Mouse (Mus musculus): ENCODE results near the gene Pdk2.
A peak's percentile ranks its signal among the peaks of the same experiment; 100 is the strongest.

The Pdk2 gene

GRCm38 (mm10) chr11:95041139-95041609 lies at the start of gene Pdk2:
Pdk2 (minus strand) TSS chr11:95041354.
- DNase-seq (ENCODE audit: low spot score) = peak; percentile 91

- no peak for DNase-seq (ENCODE audit: low spot score)
Observed at GRCm38 (mm10) chr11:95088857-95089779, 48.0 kb upstream of the Pdk2 start.

- no peak for DNase-seq (ENCODE audit: low spot score)
Observed at GRCm38 (mm10) chr11:95088286-95088685, 47.1 kb upstream of the Pdk2 start.

DNA sequence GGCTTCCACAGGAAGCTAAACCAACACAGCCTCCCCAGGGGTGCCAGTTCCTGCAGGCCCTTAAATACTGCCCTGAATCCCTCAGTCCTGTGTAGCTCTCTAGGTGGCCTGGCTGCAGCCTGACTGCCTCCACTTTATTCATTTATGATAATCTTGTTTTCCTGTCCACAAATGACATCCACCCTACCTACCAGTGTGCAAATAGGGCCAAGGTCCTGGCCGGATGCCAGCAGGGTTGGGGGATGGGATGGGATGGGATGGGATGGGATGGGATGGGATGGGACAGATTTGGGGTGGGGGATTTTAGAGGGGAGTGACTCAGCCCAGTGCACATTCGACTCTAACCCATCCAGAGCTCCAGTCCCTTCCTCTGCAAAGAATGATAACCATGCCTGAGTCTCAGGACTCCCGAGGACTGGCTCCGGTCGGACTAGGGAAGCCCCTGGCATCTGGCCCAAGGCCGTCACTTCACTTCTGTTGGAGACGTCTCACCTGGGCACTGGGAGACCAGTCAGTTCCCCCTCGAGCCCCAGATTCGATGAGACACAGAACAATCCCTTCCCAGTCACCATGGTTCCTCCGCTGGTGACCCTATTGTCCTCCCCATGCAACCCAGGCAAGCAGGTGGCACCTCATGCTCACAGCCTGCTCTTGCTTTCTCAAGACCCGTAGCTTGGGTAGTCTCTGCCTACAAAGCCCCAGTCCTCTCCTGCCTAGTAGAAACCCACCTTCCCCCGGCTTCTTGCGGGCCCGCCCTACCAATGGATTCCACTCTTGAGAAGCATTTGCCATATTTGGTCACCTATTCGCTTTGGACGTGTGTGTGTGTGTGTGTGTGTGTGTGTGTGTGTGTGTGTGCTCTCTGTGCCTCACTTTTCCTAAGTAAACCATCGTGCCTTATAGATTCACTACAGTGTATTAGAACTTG lies 46.4 kb upstream of the Pdk2 start:
- no peak for DNase-seq (ENCODE audit: low spot score)

GRCm38 (mm10) chr11:95086229-95086628 lies 45.1 kb upstream of the Pdk2 start:
- DNase-seq (ENCODE audit: low spot score) = no peak

- DNase-seq (ENCODE audit: low spot score) = no peak
Observed at GRCm38 (mm10) chr11:95085710-95086109, 44.6 kb upstream of the Pdk2 start.

DNA sequence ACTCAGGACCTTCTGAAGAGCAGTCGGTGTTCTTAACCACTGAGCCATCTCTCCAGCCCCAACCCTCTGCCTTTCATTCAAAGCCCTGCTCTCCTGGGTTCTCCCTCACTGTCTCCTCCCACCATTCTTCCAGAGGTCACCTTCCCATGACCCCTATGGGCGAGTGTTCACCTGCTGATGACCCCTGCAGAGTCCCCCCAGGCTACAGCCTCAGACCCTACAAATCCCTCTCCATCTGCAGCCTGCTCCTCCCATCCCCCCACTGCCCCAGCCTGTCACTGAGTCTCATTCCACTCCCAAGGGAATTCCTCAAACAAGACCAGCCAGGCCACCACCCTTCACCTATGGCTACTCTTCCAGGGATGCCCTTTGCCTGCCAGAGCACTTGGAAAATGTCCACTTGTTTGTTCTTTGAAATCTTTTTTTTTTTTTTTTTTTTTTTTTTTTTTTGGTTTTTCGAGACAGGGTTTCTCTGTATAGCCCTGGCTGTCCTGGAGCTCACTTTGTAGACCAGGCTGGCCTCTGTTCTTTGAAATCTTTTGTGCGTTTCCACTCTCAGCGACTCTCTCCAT lies 43.7 kb upstream of the Pdk2 start:
- DNase-seq (ENCODE audit: low spot score) = no peak

GRCm38 (mm10) chr11:95084175-95084574 lies 43.0 kb upstream of the Pdk2 start:
- DNase-seq (ENCODE audit: low spot score) = no peak

DNA sequence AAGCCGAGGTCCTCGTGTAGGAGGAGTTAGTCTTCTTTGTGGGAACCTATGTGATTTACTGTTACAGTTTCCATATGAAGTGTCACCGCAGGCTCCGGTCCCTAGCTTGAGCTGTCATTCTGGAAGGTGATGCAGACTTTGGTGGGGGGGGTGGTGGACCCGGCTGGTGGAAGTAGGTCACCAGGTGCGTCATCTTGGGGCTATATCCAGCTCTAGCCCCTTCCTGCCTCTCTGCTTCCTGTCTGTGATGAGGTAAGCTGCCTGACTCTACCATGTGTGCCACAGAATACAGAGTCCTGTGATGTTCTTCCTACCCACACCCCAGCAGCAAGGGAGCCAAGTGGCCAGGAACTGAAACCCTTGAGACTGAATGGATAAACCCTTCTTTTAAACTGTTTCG lies 41.7 kb upstream of the Pdk2 start:
- no peak for DNase-seq (ENCODE audit: low spot score)

- DNase-seq (ENCODE audit: low spot score) = no peak
Observed at GRCm38 (mm10) chr11:95080783-95081182, 39.6 kb upstream of the Pdk2 start.

- DNase-seq (ENCODE audit: low spot score) = no peak
Observed at GRCm38 (mm10) chr11:95079256-95079875, 38.2 kb upstream of the Pdk2 start.

GRCm38 (mm10) chr11:95077956-95078355 lies 36.8 kb upstream of the Pdk2 start:
- no peak for DNase-seq (ENCODE audit: low spot score)

- DNase-seq (ENCODE audit: low spot score) = peak; percentile 52
Observed at GRCm38 (mm10) chr11:95076536-95077111, 35.5 kb upstream of the Pdk2 start, which contains the start of gene Itga3. Itga3 (minus strand) TSS chr11:95076801.

DNA sequence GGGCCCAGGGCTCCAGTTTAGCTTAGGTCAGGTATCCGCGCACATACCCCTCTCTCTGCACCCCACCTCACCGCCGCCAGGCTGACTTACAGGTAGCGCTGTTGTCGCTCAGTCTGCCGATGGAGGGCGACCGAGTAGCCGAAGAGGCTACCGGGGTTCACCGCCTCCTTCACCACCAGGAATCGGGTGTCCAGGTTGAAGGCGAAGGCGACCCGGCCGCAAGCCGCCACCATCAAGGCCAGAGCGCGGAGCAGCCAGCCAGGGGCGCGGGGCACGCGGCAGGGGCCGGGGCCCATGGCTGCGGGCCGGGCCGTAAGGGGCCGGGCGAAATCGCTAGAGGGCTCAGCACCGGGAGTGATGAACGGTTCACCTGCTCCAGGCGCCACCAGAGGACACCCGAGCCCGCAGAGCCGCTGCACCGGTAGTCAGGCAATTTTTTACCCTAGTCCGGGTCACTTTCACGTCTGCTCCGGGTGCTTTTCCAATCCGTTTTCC lies 34.9 kb upstream of the Pdk2 start:
- DNase-seq (ENCODE audit: low spot score) = no peak

DNA sequence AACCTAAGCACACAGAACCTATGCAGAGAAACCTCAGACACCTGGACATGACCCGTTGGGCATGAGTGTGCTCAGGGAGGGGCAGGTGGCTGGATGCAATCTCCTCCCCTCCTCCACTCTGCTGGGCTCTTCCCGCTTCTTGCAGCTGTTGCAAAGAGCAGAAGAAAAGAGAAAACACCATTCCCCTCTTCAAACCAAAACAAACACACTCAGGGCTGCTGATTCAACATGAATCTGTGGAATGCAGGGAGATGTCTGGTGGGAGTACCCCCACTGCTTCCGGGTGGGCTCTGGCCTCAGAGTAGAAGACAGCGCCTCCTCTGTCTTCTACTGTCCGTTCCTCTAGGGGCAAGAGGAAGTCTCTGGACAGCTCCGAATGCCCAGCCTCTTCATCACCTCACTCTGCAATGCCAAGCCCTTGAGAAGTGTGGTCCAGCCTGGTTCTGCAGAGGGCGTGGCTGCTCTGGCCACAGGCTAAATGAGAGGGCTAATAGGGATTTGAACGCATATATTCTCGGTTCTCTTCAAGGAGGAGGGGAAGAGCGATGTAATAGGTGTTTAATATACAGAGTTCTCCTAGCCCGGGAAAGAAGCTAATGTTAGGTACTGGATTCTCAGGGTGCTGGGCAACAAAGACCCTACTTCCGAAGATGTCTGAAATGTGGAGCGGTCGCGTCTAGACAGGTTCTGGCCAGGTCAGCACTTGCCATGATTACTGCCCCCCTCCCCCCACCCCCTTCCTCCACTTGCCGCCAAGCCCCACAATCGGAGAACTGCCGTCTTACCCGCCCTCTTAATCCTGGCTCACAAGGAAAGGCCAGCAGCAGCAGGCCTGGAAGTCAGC lies 34.3 kb upstream of the Pdk2 start:
- DNase-seq (ENCODE audit: low spot score) = no peak

- DNase-seq (ENCODE audit: low spot score) = no peak
Observed at GRCm38 (mm10) chr11:95074694-95075093, 33.5 kb upstream of the Pdk2 start.

DNA sequence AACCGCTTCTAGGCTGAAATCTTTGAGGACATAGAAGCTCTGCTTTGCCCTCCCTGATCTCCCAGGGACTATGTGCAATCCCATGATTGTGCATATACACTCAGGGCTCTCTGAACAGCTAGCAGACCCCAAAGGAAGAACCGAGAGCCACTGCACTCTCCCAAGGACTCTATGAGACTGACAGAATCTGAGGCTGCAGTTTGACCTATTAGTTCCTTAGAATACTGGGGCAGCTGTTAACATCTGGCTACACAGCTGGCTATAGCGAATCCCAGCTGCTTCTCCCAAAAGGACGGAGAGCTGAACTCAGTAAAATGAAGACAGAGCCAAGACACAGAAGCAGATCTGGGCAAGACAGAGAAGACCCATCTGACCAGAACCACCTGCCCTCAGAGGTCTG lies 32.7 kb upstream of the Pdk2 start:
- no peak for DNase-seq (ENCODE audit: low spot score)

GRCm38 (mm10) chr11:95072804-95073203 lies 31.6 kb upstream of the Pdk2 start:
- DNase-seq (ENCODE audit: low spot score) = no peak

DNA sequence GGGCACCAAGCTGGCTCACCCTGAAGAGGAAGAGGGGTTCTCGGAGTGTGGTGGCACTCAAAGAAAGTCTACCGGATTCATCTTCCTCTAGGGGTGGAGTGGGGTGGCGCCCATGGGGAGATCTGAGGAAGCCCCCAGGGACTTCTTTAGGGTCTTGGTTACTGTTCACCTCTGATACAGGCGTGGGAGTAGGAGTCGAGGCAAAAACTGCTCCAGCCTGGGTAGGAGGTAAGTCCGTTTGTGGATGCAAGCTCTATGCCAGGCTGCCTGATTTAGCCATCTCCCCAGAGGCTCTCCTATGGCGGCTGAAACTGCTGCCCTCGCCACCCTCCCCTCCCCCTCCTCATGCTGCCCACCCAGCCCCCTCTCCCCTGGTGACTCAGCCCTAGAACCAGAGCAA lies 31.0 kb upstream of the Pdk2 start:
- no peak for DNase-seq (ENCODE audit: low spot score)

- DNase-seq (ENCODE audit: low spot score) = no peak
Observed at GRCm38 (mm10) chr11:95071266-95071665, 30.1 kb upstream of the Pdk2 start.

All from ovary, postnatal 14 days (tissue).